Mouse (Mus musculus): ENCODE measurements around the gene Snx6. TPM values are rescaled to one million over a fixed set of nuclear protein-coding genes. Genes with fewer than 3 reads are reported as not detected.
A peak's percentile ranks its signal among the peaks of the same experiment; 100 is the strongest.
"Not testable (repeated sequence)": the region's sequence is repeated elsewhere in the genome, so short reads cannot be mapped to it uniquely, and the experiment has no call there.

Snx6 gene
- total RNA-seq (2021), result 10 to 100 TPM; 55.2 to 58.1 TPM
- long read RNA-seq, transcript Snx6-201 (14 exons, 1,928 nt), result major isoform, 54 of 106 reads
- long read RNA-seq, partial matches to known transcripts, result 40 of 106 reads
- long read RNA-seq, other reads (novel, unspliced or antisense), result 12 of 106 reads

DNA sequence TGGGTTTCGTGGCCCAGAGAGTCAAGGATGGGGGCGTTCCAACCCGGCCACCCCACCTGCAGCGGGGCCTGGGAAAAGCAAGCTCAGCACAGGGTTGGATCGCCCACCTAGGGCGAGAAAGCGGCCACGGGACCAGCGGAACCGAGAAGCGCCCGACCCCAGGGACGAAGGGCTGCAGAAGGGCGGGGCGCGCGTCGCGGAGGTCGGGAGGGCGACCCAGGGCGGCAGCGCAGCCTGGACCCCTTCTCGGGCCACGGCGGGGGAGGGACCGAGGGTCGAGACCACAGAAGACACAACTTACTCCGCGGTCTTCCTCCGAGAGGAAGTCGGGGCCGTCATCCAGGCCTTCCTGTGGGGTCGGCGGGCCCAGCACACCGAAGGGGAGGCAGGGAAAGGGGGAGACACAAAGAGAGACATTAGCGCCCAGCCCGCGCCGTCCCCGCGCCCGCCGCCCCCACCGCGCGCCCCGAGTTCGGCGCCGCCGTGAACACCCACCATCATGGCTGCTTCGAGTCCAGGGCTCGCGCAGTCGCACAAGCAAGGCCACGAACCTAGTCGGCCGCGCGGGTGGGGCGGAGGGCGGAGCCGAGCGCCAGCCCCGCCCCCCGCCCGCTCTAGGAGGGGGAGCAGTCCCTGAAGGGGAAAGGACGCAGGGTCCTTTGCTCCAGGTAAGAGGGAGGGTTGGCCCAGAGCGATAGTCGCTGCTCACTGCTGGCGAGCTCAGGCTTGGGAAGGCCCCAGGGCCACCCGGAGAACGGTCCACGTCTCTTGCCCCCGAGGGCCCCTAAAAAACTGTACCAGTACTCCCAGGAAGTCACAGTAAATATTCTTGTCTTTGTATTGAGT lies at the start of gene Snx6:
TSS of gene Snx6 (minus strand) at position 551 of the 846 bp plus-strand sequence.
- DNase-seq (ENCODE audit: low spot score in 2 of 2), result peak; percentile 78 to 87

DNA sequence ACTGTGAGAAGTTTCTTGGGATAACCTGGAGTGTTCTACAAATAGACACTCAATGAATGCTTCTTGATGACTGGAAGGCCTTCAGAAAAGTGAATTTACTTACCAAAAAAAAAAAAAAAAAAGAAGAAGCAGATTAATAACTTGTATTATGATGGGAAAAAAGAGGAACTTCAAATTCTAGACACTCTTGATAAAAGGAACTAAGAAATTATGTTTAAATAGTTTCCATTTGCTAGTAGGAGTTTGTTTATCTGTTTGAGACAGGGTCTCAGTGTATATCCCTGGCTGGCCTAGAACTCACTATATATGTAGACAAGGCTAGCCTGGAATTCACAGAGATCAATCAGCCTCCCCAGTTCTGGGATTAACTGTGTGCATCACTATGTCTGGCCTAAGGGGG lies 48.9 kb upstream of the Snx6 start:
- no peak for DNase-seq (ENCODE audit: low spot score in 2 of 2)

DNA sequence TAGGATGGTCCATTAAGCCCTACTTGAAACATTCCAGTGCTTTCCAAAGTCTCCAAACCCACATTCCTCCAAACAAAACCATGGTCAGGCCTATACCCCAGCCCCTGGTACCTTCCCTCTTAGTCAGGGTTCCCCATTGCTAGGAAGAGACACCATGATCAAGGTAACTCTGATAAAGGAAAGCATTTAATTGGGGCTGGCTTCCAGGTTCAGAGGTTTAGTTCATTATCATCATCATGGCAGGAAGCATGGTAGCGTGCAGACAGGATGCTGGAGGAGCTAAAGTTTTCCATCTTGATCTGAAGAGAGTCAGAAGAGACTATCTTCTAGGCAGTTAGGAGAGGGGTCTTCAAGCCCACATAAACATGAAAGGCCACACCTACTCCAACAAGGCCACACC lies 46.1 kb upstream of the Snx6 start:
- DNase-seq (ENCODE audit: low spot score in 2 of 2), result no peak

DNA sequence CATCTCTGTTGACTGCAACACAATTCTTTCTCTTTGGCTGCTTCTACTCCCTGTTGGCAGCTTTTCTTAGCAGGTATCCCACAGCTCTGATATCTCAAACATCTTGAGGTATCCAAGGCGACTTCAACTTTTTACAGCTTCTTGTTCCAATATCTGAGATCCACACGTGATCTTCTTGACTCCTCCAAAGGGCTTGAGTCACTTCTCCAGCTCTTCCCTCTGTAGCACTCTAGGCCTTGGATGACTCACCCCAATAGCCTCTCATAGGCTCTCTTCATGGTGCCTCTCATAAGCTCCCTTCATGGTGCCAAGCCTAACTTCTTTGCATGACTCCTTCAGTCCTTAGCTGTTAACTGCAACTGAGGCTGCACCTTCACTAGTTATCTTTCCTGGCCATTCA lies 44.3 kb upstream of the Snx6 start:
- DNase-seq (ENCODE audit: low spot score in 2 of 2), result no peak

DNA sequence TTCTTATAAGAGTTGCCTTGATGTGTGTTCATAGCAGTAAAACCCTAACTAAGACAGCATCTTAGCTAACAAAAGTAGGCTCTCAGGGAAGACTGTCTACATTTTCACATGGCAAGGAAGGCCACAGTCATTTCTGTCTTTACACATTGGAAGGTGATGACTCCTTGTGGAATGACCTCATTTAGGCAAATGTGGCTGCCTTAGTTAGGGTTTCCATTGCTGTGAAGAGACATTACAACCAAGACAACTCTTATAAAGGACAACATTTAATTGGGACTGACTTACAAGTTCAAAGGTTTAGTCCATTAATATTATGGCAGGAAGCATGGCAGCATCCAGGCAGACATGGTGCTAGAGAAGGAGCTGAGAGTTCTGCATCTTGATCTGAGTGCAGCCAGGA lies 43.4 kb upstream of the Snx6 start:
- no peak for DNase-seq (ENCODE audit: low spot score in 2 of 2)

DNA sequence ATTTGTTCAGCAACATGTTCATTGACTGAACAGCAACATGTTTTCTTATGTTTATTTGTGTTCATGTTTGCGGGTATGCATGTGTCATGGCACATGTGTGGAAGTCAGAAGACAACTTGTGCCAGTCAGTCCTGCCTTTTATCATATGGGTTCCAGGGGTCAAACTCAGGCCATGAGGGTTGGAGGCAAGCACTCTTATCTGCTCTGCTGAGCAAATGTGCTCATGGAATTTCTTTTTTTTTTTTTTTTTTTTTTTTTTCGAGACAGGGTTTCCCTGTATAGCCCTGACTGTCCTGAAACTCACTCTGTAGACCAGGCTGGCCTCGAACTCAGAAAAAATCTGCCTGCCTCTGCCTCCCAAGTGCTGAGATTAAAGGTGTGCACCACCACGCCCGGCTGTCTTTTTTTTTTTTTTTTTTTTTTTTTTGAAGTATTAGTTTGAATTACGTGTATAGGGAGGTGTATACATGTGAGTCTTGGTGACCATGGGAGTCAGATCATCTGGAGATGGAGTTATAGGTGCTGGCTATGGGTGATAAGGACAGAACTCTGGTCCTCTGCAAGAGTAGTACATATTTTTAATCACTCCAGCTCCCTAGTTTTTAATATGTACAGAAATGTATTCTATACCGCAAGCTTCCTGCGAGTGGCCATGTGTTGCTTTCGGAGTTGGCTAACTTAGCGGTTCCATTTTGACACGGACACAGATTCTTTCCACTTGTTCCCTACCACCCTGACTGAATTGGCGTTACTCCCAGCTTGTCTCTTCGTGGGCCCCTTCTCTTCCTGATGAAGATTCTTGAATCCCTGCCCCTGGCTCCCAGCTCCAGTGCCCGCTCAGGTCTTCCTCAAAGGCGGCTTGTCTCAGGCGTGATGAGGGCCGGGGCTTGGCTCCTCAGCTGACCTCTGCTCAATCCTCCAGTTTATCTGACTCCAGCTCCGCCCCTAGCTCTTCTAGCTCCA lies 40.4 kb upstream of the Snx6 start:
- DNase-seq (ENCODE audit: low spot score in 2 of 2), result no peak

DNA sequence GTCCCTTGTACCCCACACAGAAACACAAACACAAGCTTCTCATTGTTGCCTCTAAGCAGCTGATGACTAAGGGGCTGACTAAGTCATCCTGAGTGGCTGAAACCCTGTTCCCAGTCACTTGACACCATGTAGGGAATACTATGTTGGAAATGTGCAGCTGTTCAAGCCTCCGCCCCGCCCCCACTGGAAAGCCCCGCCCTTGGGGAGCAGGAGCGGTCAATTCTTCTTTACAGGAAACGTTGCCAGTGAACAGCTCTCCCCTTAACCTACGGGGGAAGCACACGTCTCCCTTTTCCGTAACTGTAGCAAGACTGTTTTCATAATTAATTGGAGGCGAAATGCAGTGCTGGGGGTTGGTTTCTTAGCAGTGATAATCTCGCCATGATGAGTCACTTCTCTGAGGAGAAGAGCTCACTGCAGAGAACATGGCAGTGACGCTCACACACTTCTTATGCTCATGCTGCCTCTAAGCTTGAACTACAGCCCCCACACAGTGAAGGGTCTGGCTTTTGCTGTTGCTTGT lies 39.5 kb upstream of the Snx6 start:
- DNase-seq (ENCODE audit: low spot score in 2 of 2), result peak; percentile 62 to 65

DNA sequence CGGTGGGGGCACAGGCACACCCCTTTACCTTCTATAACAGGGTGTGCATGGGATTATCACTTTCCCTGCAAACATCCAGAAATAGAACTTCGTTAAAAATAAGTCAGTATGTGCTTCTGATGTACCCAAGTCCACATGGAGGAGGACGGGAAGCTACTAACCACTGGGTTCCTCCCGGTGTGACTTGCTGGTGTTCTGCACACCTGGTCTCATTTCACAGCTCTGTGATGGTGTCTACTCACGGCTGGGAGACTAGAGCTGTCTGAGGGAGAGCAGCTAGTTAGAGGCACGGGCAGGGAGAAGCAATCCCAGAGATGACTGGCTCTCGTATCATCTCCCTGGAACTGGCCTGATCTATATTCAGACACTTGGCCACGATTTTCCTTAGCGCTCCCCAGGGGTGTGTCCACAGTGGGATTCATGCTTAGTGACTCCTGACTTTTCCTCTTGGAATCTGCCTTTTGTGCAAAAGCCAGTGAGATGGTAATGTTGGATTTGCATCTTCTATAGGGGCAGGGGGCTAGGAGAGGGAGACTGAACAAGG lies 38.4 kb upstream of the Snx6 start:
- DNase-seq (ENCODE audit: low spot score in 2 of 2), result no peak

DNA sequence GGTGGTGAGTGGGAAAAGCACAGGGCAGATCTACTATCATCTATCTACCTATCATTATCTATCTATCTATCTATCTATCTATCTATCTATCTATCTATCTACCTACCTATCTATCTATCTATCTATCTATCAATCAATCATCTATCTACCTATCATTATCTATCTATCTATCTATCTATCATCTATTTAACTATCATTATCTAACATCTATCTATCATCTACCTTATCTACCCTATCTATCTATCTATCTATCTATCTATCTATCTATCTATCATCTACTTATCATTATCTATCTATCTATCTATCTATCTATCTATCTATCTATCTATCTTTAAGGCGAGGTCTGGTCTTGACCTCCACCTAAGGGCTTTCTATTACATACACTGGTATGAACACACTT lies 36.4 kb upstream of the Snx6 start:
- DNase-seq (ENCODE audit: low spot score in 2 of 2), result not testable (repeated sequence)

DNA sequence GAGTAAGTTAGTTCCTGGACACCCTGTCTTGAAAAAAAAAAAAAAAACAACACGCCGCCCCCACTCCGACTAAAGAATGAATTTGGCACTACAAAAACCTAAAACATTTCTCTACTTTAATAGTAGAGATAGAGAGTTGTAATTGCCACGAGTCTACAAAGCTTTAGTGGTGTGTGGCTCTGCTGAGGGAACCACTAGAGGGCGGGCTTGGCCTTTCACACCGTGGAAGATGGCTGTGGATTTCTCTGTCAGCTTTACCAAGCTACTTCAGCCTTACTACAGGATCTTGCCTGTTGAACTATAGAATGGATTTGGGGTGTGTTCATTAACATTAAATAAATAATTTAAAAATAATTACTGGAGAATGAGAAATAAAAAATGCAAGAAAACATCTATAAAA lies 35.1 kb upstream of the Snx6 start:
- peak; percentile 84 to 88 for DNase-seq (ENCODE audit: low spot score in 2 of 2)

DNA sequence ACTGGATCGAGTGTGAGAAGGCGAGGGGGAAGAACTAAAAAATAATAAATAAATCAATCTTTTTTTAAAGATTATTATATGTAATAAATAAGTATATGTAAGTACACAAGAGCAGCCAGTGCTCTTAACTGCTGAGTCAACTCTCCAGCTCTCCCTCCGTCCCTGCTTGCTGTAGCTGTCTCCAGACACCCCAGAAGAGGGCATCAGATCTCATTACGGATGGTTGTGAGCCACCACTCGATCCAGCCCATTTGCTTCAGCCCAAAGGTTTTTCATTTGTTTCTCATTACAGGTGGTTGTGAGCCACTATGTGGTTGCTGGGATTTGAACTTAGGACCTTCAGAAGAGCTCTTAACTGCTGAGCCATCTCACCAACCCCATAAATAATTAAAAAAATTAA lies 34.4 kb upstream of the Snx6 start:
- no peak for DNase-seq (ENCODE audit: low spot score in 2 of 2)

DNA sequence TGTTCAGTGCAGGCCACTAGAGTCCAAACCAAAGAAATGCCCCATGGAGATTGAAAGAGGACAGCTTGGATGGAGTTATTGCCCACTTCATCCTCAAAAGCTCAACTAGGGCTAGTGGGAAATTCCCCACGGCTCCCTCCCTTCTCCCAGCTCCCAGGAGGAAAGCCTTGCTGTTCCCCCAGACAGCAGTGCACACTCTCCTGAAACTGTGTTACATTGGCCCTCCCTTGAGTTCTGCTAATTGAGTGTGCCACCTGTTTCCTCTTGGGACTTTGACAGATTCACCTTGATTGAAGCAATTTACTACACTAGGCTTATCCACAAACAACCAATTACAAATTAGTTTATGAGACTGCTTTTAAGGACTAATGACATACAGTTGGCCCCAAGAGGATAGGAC lies 32.5 kb upstream of the Snx6 start:
- DNase-seq (ENCODE audit: low spot score in 2 of 2), result no peak

DNA sequence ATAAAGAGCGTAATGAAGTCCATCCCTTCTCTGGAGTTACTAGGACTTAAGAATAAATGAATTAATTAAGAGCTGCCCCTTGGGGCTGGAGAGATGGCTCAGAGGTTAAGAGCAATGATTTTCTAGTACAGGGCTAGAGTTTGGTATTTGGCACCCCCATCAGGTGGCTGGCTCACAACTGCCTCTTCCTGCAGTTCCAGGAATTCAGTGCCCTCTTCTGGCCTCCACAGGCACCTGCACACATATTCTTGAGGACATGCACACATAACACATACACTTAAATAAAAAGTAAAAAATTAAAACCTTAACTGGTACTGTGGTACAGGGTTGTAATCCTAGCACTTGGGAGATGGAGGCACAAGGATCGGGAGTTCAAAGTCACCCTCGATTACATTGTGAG lies 29.7 kb upstream of the Snx6 start:
- DNase-seq (ENCODE audit: low spot score in 2 of 2), result no peak

DNA sequence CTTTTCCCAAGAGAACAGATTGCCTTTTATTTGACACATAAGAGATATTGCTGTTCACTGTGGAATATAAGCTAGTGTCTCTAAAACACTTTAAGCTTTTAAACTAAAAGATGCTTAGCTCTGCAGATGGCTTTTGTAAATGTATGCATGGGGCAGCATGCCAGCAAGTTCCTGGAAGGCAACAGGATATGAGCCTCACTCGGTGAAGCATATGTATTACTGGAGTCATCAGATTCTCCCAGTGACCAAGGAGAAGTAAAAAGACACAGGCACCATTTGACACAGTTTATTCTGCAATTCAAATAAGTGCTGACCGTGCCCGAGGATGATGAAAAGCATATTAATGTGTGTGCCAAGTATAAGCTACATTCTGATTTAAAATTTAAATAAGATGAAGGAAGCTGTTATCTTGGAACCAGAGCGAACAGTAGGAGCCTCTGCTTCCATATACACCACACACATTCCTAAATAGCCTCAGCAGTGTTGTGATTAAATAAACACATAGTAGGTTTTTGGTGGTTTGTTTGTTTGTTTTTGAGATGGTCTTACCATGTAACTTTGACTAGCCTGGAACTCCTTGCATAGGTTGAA lies 27.4 kb upstream of the Snx6 start:
- DNase-seq (ENCODE audit: low spot score in 2 of 2), result peak; percentile 34 to 51

DNA sequence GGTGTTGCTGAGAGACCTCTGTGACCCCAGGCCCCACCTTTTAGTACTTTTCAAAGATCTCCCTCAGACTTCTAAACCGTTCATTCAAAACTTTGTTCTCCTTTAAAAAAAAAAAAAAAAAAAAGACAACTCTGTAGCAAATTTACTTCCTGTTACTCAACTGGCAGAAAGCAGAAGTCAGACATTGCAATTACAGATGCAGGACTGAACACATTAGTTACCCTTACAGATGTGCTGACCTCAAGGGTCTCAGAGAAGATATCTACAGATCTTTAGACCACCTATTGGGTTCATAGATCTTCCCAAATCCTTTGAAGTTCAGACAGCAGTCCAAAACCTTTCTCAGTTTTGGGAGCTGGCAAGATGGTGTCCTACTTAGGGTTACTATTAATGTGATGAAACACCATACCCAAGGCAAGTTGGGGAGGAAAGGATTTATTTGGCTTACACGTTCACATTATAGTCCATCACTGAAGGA lies 25.2 kb upstream of the Snx6 start:
- no peak for DNase-seq (ENCODE audit: low spot score in 2 of 2)

DNA sequence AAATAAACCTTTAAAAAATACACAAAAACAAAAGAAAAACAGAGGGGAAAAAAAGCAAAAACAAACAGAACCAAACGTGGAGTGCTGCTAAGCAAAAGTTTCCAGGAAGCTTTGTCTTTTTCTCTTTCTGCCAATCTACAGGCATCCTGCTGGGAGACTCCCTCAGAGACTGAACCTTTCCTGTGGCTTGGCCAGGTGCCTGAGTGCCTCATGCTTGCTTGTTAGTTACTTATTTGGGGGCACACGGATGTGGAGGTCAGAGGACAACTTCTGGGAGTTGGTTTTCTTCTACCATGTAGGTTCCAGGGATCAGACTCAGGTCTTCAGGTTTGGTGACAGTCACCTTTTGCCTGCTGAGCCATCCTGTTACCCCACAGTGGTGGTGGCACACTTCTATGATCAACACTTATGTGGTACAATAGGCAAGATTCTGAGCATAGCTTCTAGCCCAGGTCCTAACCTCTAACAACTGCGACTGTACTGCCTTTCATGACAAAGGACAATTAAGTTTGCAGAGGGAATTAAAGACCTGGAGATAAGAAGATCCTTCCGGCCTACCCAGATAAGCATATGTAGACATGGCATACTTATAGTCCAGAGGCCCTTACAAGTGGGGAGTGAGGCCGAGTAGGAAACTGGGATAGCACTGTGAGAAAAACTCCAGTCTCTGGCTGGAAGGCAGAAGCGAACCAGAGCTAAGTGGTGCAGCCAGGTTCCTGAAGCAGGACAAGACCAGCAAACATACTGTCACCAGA lies 23.9 kb upstream of the Snx6 start:
- no peak for DNase-seq (ENCODE audit: low spot score in 2 of 2)

DNA sequence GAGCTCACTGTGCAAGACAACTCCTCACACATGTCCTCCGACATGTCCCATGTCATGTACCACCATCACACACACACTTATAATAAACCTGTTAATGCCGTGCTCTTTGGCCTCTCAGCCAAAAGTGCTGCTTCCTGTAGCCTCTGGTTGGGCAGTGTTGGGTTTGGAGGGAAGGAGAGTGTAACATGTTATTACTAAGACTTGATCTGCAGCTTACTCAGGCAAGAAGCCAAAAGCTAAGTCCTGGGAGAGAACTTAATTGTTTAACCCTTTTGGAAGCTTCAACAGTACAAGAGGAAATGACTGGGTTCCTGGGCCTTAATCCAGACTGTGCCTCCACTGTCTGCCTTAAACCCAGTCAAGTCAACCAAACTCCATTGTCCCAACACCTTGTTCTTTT lies 14.6 kb upstream of the Snx6 start:
- DNase-seq (ENCODE audit: low spot score in 2 of 2), result no peak

DNA sequence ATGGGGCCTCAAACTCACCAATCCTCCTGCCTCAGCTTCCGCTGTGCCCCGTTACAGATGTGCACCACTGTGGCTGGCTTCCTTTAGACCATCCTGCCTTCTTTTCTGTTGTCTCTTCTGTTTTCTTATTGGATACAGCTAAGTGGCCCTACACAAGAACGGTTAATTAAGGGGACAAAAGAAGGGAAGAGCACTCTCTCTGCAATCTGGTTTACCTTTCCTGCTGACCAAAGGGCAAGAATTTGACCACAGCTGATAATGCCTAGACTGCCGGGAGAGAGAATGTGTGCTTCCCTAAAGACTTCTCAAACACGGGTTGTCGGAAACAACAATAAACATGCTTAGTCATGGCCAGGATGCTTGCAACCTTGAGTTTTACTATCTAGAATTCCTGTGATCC lies 12.0 kb upstream of the Snx6 start:
- no peak for DNase-seq (ENCODE audit: low spot score in 2 of 2)

DNA sequence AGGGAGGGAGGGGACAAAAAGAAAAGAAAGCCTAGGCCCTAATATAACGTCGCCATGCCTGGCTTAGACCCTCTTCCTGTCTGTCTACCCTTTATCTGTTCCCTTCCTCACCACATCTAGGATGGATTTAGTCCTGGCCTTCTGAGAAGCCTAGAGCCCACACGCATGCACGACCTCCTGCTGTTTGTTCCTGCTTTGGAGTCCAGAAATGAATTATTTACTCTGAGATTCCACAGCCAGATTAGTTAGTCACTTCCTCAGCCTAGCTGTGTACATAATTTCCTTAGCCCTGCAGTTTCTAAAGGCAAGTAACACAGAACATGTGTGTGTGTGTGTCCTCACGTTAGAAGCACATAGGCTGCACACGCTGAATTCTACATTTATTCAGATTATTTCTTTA lies 10.6 kb upstream of the Snx6 start:
- DNase-seq (ENCODE audit: low spot score in 2 of 2), result no peak
